Comparison of ENCODE assay signal across 17 mouse cellular contexts in the genomic region with DNA sequence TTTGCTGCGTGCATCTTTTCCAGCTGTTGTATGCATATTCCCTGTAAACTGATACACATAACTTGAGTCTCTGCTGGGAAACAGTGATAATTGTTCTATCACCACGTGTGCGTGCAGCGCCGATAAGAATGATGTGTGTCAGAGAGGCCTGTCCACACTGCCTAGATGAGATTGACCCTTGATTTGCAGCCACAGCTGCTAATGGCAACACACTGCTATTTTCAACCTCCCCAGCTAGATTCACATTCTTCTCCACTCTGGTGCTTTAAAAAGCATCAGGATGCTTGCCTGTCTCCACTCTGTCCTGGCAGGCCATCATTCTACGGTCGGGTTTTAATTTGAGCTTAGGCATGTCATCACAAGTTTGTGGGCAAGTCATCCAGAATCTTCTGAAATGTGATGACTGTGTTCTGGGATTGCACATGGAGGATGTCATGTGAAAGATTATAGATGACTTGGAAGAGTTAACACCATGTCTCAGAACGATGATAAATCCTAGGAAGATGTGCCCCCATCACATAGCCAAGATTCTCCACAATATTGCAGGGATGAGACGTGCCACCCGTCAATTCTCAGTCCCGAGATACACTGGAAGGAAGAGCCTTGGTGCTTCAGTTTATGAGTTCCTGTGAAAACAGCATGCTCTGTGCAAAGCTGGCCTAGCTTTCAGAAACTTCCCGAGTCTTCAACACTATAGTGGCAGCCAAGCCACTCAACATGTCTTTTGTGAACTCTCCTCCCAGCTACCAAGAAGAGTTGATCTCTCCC.
"Had no signal": no experiment of that assay in that cellular context is flagged by ENCODE, and none has a peak within 500 bp of the region (broad histone marks: within the 10 kb centered on the region; RNA-seq: fewer than 3 reads in every experiment).

No protein-coding gene starts in this region.

- H3K4me2 ChIP-seq: kidney, embryonic 15.5 days; limb, embryonic 12.5 days; liver, embryonic 13.5 days; midbrain, embryonic 12.5 days had no signal

- H3K4me3 ChIP-seq: kidney, embryonic 15.5 days; left cerebral cortex, adult 2 months; limb, embryonic 12.5 days; liver, embryonic 13.5 days; midbrain, embryonic 12.5 days had no signal

- H3K27me3 ChIP-seq: kidney, embryonic 15.5 days; limb, embryonic 12.5 days; liver, embryonic 13.5 days; midbrain, embryonic 12.5 days had no signal

- H3K36me3 ChIP-seq: kidney, embryonic 15.5 days; limb, embryonic 12.5 days; liver, embryonic 13.5 days; midbrain, embryonic 12.5 days had no signal

- DNase-seq: kidney, adult 8-10 months; kidney, postnatal 10 days; kidney, postnatal 36 days; layer of hippocampus, postnatal 36 days; liver, embryonic 13.5 days; lung, adult 2 months; lung, postnatal 14 days; lung, postnatal 4 days; right cerebral cortex, postnatal 4 days; thymus, adult 2 months; thymus, postnatal 14 days had no signal

- H3K4me1 ChIP-seq: kidney, embryonic 15.5 days; limb, embryonic 12.5 days; liver, embryonic 13.5 days; midbrain, embryonic 12.5 days had no signal

- ATAC-seq: midbrain, embryonic 16.5 days had no signal

- H3K27ac ChIP-seq: kidney, embryonic 15.5 days; left cerebral cortex, adult 2 months; limb, embryonic 12.5 days; liver, embryonic 13.5 days; midbrain, embryonic 12.5 days; stomach, postnatal 0 days had no signal

- H3K9ac ChIP-seq: kidney, embryonic 15.5 days; limb, embryonic 12.5 days; liver, embryonic 13.5 days; midbrain, embryonic 12.5 days had no signal

- H3K9me3 ChIP-seq: kidney, embryonic 15.5 days; limb, embryonic 12.5 days; liver, embryonic 13.5 days; midbrain, embryonic 12.5 days had no signal
